Mouse (Mus musculus): ENCODE data around the gene 2310039H08Rik. TPM values are rescaled to one million over a fixed set of nuclear protein-coding genes. Genes with fewer than 3 reads are reported as not detected.
"Not testable (repeated sequence)": the region's sequence is repeated elsewhere in the genome, so short reads cannot be mapped to it uniquely, and the experiment has no call there.

Gene 2310039H08Rik
- polyA plus RNA-seq, 1 experiment from 2014 or later: 43.4 TPM

DNA sequence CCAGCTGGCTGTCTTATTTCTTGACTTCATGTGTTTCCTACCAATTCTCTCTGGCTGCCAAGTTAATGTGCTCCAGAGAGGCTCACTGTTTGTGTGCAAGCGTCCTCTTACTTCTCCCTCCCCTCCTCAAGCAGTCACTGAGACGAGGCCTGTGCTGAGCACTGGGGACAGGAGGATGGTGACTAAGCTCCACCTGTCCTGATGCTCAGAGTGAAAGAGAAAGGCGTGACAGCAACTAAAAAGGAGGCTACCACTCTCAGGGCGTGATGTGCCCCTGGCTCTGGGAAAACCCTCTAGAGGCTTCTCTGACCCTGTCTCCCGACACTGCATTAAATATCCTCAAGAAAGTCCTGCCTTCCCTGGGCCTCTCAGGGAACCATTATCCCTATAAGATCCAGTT is 23.2 kb upstream of the 2310039H08Rik start:
- H3K27ac ChIP-seq (replicated peaks; ENCODE audit: low read depth, low read length): no peak overlapping the region
- ATAC-seq (ENCODE audit: insufficient number of reproducible peaks, low FRiP score, low TSS enrichment, low read depth): no peak

GRCm38 (mm10) chr17:46750580-46750979 is 21.9 kb upstream of the 2310039H08Rik start:
- 96% methylated on average over 4 of the region's 4 CpGs for WGBS

More for the DNA sequence above, 23.2 kb upstream of the 2310039H08Rik start:
- Histone ChIP-seq H3K9ac (ENCODE audit: low read length) (no peak overlapping the region), H3K4me2 (ENCODE audit: low read depth, severe bottlenecking) (no peak overlapping the region), H3K4me3 (ENCODE audit: low read depth, low read length) (no peak overlapping the region), H3K9me3 (ENCODE audit: control insufficient read depth, low read length) (no peaks in the 10 kb centered on the region; the same call in 1 of the 2 replicates), H3K4me1 (ENCODE audit: control insufficient read depth, insufficient read depth, low read length) (peaks cover 4% of the 10 kb centered on the region), H3K36me3 (ENCODE audit: control insufficient read depth, insufficient read depth, low read length) (peaks cover 2% of the 10 kb centered on the region; the same call in 1 of the 2 replicates), H3K27me3 (ENCODE audit: control insufficient read depth, insufficient read depth, low read length) (no peaks in the 10 kb centered on the region)
- 91% methylated on average over 5 of the region's 5 CpGs for WGBS
- no peak for DNase-seq (ENCODE audit: low spot score)

DNA sequence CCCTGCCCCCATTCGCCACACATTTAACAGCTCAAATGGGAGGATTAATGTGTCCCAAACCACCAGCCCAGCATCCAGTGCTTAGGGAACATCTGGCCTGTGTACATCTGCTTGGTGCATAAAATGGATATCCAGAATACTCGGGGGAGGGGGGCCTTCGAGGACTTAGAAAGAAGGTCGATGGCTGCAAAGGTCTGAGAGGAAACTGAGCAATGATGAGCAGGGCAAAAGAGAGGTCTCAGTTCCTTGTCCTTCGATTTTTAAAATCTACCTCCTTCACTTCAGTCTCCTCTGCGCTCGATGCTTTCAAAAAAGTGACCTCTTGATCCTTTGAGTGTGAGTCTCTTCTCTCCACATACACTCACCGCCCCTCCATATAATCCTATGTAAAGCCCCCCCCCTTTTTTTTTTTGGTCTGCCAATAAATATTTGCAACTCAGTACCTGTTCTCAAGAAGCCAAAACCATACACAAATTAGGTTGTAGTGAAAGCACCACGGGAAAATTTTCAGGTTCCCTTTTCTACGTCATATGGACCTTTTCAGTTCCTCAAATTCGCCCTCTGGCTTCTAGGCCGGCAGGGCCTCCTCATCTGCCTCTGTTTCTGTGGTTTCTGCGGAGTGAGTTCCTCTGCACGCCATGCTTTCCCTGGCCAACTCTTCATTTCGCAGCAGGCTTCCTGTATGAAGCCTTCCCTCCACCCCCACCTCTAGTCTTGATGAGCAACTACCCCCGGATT is 21.2 kb upstream of the 2310039H08Rik start:
- Histone ChIP-seq H3K9ac (ENCODE audit: low read length) (peak overlapping the region; percentile 67), H3K36me3 (ENCODE audit: control insufficient read depth, insufficient read depth, low read length) (no peaks in the 10 kb centered on the region; the same call in 1 of the 2 replicates), H3K9me3 (ENCODE audit: control insufficient read depth, low read length) (no peaks in the 10 kb centered on the region; the same call in 1 of the 2 replicates), H3K27ac (replicated peaks; ENCODE audit: low read depth, low read length) (peak overlapping the region; percentile 44), H3K4me1 (ENCODE audit: control insufficient read depth, insufficient read depth, low read length) (peaks cover 4% of the 10 kb centered on the region), H3K4me3 (ENCODE audit: low read depth, low read length) (peak overlapping the region; percentile 55), H3K4me2 (ENCODE audit: low read depth, severe bottlenecking) (peak overlapping the region; percentile 68), H3K27me3 (ENCODE audit: control insufficient read depth, insufficient read depth, low read length) (no peaks in the 10 kb centered on the region)
- DNase-seq (ENCODE audit: low spot score) (no peak), ATAC-seq (ENCODE audit: insufficient number of reproducible peaks, low FRiP score, low TSS enrichment, low read depth) (no peak)
- WGBS: 28% methylated on average over 16 of the region's 16 CpGs

More at GRCm38 (mm10) chr17:46750580-46750979, 21.9 kb upstream of the 2310039H08Rik start:
- peaks cover under 1% of the 10 kb centered on the region; the same call in 1 of the 2 replicates for H3K36me3 ChIP-seq (ENCODE audit: control insufficient read depth, insufficient read depth, low read length)
- no peaks in the 10 kb centered on the region for H3K27me3 ChIP-seq (ENCODE audit: control insufficient read depth, insufficient read depth, low read length)
- no peak overlapping the region for H3K4me3 ChIP-seq (ENCODE audit: low read depth, low read length)
- peak overlapping the region; percentile 68 for H3K4me2 ChIP-seq (ENCODE audit: low read depth, severe bottlenecking)
- H3K9me3 ChIP-seq (ENCODE audit: control insufficient read depth, low read length): no peaks in the 10 kb centered on the region; the same call in 1 of the 2 replicates
- no peak for DNase-seq (ENCODE audit: low spot score)
- no peak for ATAC-seq (ENCODE audit: insufficient number of reproducible peaks, low FRiP score, low TSS enrichment, low read depth)
- H3K4me1 ChIP-seq (ENCODE audit: control insufficient read depth, insufficient read depth, low read length): peaks cover 4% of the 10 kb centered on the region
- H3K9ac ChIP-seq (ENCODE audit: low read length): no peak overlapping the region; the same call in 1 of the 2 replicates
- no peak overlapping the region for H3K27ac ChIP-seq (replicated peaks; ENCODE audit: low read depth, low read length)

- WGBS: under 1% methylated on average over 58 of the region's 58 CpGs
- ATAC-seq (ENCODE audit: insufficient number of reproducible peaks, low FRiP score, low TSS enrichment, low read depth): peak; percentile 98
Measured at GRCm38 (mm10) chr17:46751794-46752556, 20.5 kb upstream of the 2310039H08Rik start, which contains the start of gene Cnpy3. TSS of gene Cnpy3 (minus strand) at chr17:46752214.

DNA sequence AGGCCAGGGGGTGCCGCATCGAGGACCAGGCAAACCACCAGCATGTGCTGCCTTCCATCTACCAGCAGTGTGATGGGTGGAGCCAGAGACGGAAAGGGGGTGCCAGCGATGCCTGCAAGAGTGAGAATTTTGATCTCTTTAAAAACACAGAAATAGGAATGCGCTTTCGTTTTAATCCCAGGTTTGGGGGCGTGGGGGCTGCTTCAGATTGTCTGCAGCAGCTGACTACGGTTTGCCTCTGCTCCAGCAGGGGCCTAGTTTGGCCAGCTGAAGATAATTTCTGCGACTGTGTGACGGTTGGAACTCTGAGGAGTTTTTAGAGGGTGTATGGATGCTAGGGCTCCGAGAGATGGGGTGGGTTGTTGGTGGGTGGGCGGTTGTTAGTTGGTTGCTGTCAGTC is 13.7 kb upstream of the 2310039H08Rik start:
- Histone ChIP-seq H3K27ac (replicated peaks; ENCODE audit: low read depth, low read length) (no peak overlapping the region), H3K4me2 (ENCODE audit: low read depth, severe bottlenecking) (no peak overlapping the region), H3K4me1 (ENCODE audit: control insufficient read depth, insufficient read depth, low read length) (no peaks in the 10 kb centered on the region), H3K27me3 (ENCODE audit: control insufficient read depth, insufficient read depth, low read length) (no peaks in the 10 kb centered on the region), H3K36me3 (ENCODE audit: control insufficient read depth, insufficient read depth, low read length) (no peaks in the 10 kb centered on the region), H3K9me3 (ENCODE audit: control insufficient read depth, low read length) (no peaks in the 10 kb centered on the region), H3K9ac (ENCODE audit: low read length) (no peak overlapping the region), H3K4me3 (ENCODE audit: low read depth, low read length) (no peak overlapping the region)
- ATAC-seq (ENCODE audit: insufficient number of reproducible peaks, low FRiP score, low TSS enrichment, low read depth) (no peak), DNase-seq (ENCODE audit: low spot score) (no peak)
- WGBS: 84% methylated on average over 12 of the region's 12 CpGs

More at GRCm38 (mm10) chr17:46751794-46752556, 20.5 kb upstream of the 2310039H08Rik start, which contains the start of gene Cnpy3:
- DNase-seq (ENCODE audit: low spot score): peak; percentile 99
- H3K4me2 ChIP-seq (ENCODE audit: low read depth, severe bottlenecking): peak within 1 kb of the TSS; percentile 68
- H3K4me3 ChIP-seq (ENCODE audit: low read depth, low read length): peak within 1 kb of the TSS; percentile 55
- H3K4me1 ChIP-seq (ENCODE audit: control insufficient read depth, insufficient read depth, low read length): peaks cover 4% of the 10 kb centered on the region
- H3K36me3 ChIP-seq (ENCODE audit: control insufficient read depth, insufficient read depth, low read length): no peaks in the 10 kb centered on the region
- H3K27me3 ChIP-seq (ENCODE audit: control insufficient read depth, insufficient read depth, low read length): no peaks in the 10 kb centered on the region
- no peaks in the 10 kb centered on the region; the same call in 1 of the 2 replicates for H3K9me3 ChIP-seq (ENCODE audit: control insufficient read depth, low read length)
- H3K27ac ChIP-seq (replicated peaks; ENCODE audit: low read depth, low read length): peak within 1 kb of the TSS; percentile 45
- H3K9ac ChIP-seq (ENCODE audit: low read length): peak within 1 kb of the TSS; percentile 67

- H3K36me3 ChIP-seq (ENCODE audit: control insufficient read depth, insufficient read depth, low read length): no peaks in the 10 kb centered on the region
- no peak within 1 kb of the TSS for H3K4me3 ChIP-seq (ENCODE audit: low read depth, low read length)
- no peaks in the 10 kb centered on the region for H3K27me3 ChIP-seq (ENCODE audit: control insufficient read depth, insufficient read depth, low read length)
- H3K9me3 ChIP-seq (ENCODE audit: control insufficient read depth, low read length): no peaks in the 10 kb centered on the region
- 51% methylated on average over 2 of the region's 2 CpGs for WGBS
- no peak within 1 kb of the TSS for H3K4me2 ChIP-seq (ENCODE audit: low read depth, severe bottlenecking)
- no peak within 1 kb of the TSS for H3K27ac ChIP-seq (replicated peaks; ENCODE audit: low read depth, low read length)
- no peak for ATAC-seq (ENCODE audit: insufficient number of reproducible peaks, low FRiP score, low TSS enrichment, low read depth)
- no peak within 1 kb of the TSS; the same call in 1 of the 2 replicates for H3K9ac ChIP-seq (ENCODE audit: low read length)
- no peak for DNase-seq (ENCODE audit: low spot score)
- H3K4me1 ChIP-seq (ENCODE audit: control insufficient read depth, insufficient read depth, low read length): peaks cover 5% of the 10 kb centered on the region; the same call in 1 of the 2 replicates
Measured at GRCm38 (mm10) chr17:46763544-46763943, 8.9 kb upstream of the 2310039H08Rik start, which contains the start of gene Ptcra. TSS of gene Ptcra (minus strand) at chr17:46763712.

DNA sequence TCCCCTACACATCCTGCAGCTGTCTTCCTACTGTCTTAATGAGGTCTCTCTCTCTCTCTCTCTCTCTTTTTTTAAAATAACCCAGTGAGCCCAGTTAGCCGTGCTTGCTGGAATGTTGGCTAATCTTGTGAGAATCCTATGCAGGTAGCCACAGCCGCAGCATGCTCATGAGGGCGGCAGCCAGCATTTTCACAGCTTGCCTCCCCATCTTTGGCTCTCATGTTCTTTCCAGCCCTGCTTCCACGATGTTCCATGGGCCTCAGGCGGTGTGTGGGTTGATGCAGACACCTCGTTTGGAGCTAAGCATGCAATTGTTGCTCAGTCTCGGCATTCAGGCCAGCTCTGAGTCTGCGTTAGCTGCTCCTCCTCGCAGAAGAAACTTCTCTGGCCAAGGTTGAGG is 7.5 kb upstream of the 2310039H08Rik start:
- DNase-seq (ENCODE audit: low spot score); H3K27me3 ChIP-seq (ENCODE audit: control insufficient read depth, insufficient read depth, low read length); H3K27ac ChIP-seq (replicated peaks; ENCODE audit: low read depth, low read length); H3K4me3 ChIP-seq (ENCODE audit: low read depth, low read length); H3K4me2 ChIP-seq (ENCODE audit: low read depth, severe bottlenecking); ATAC-seq (ENCODE audit: insufficient number of reproducible peaks, low FRiP score, low TSS enrichment, low read depth); H3K9me3 ChIP-seq (ENCODE audit: control insufficient read depth, low read length); H3K9ac ChIP-seq (ENCODE audit: low read length); H3K4me1 ChIP-seq (ENCODE audit: control insufficient read depth, insufficient read depth, low read length); H3K36me3 ChIP-seq (ENCODE audit: control insufficient read depth, insufficient read depth, low read length): not testable (repeated sequence)
- WGBS: 66% methylated on average over 8 of the region's 9 CpGs

DNA sequence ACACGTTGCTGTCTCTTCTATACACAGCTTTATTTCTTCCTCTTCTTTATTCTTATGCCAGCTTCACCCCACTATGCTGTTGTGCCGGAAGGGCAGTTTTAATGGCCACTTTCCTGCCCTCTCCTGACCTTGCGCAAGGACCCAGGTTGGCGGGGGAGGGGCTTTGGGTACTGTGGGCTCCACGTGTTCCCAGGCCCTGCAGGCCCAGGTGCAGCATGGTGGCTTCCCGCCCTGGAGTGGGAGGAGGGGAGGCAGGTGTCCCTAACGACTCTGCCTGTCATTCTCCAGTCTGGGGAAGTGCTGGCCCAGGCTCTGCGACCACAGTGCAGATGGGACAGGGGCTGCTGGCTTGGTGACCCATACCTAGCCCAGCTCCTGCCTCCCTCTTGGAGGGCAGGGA is 4.6 kb upstream of the 2310039H08Rik start:
- no peak overlapping the region for H3K4me3 ChIP-seq (ENCODE audit: low read depth, low read length)
- no peaks in the 10 kb centered on the region for H3K9me3 ChIP-seq (ENCODE audit: control insufficient read depth, low read length)
- WGBS: 37% methylated on average over 8 of the region's 8 CpGs
- no peak overlapping the region for H3K4me2 ChIP-seq (ENCODE audit: low read depth, severe bottlenecking)
- peak; percentile 36 for DNase-seq (ENCODE audit: low spot score)
- H3K36me3 ChIP-seq (ENCODE audit: control insufficient read depth, insufficient read depth, low read length): no peaks in the 10 kb centered on the region
- no peak for ATAC-seq (ENCODE audit: insufficient number of reproducible peaks, low FRiP score, low TSS enrichment, low read depth)
- H3K27ac ChIP-seq (replicated peaks; ENCODE audit: low read depth, low read length): no peak overlapping the region
- peak overlapping the region; percentile 30; the same call in 1 of the 2 replicates for H3K9ac ChIP-seq (ENCODE audit: low read length)
- H3K27me3 ChIP-seq (ENCODE audit: control insufficient read depth, insufficient read depth, low read length): no peaks in the 10 kb centered on the region
- H3K4me1 ChIP-seq (ENCODE audit: control insufficient read depth, insufficient read depth, low read length): peaks cover 11% of the 10 kb centered on the region; the same call in 1 of the 2 replicates

Data from limb, embryonic 11.5 days (tissue).